Mouse (Mus musculus) hindbrain, embryonic 11.5 days (tissue): ENCODE results near the gene Wdr75. TPM values are rescaled to one million over a fixed set of nuclear protein-coding genes. Genes with fewer than 3 reads are reported as not detected.

Experiments used
- ATAC-seq: fragments of 200-750 bp; cut with Nextera tagmentation; 2 replicates; pipeline ENCODE4 v1.8.0; 2017; ENCODE audit warnings: mild to moderate bottlenecking, moderate TSS enrichment, moderate library complexity; ENCODE audit not compliant: low FRiP score
- DNase-seq: peaks from one replicate; pipeline ENCODE4 v3.0.0-alpha.2; 2015; ENCODE audit warnings: low spot score
- H3K27ac ChIP-seq: fragments of 300-500 bp; sonication (generic); 2 replicates; pipeline ENCODE4 v1.5.1; 2014; ENCODE audit warnings: mild to moderate bottlenecking, low read depth, low read length
- H3K27me3 ChIP-seq: fragments of 300-500 bp; sonication (generic); 2 replicates; pipeline ENCODE4 v1.6.1; 2014; ENCODE audit warnings: mild to moderate bottlenecking, low read length, moderate library complexity, mixed read lengths; ENCODE audit not compliant: control insufficient read depth, insufficient read depth
- H3K36me3 ChIP-seq: fragments of 300-500 bp; sonication (generic); 2 replicates; pipeline ENCODE4 v1.6.1; 2014; ENCODE audit warnings: mild to moderate bottlenecking, low read length, moderate library complexity, mixed read lengths; ENCODE audit not compliant: control insufficient read depth, insufficient read depth
- H3K4me1 ChIP-seq: fragments of 300-500 bp; sonication (generic); replicated peaks from 2 replicates; pipeline ENCODE4 v1.6.1; 2014; ENCODE audit warnings: low read length, mixed read lengths; ENCODE audit not compliant: control insufficient read depth, insufficient read depth
- H3K4me2 ChIP-seq: fragments of 300-500 bp; sonication (generic); replicated peaks from 2 replicates; pipeline ENCODE4 v1.6.1; 2014; ENCODE audit warnings: mild to moderate bottlenecking, low read depth, low read length
- H3K4me3 ChIP-seq: fragments of 300-500 bp; sonication (generic); 2 replicates; pipeline ENCODE4 v1.5.1; 2014; ENCODE audit warnings: low read depth, low read length
- H3K9ac ChIP-seq: fragments of 300-500 bp; sonication (generic); 2 replicates; pipeline ENCODE4 v1.6.1; 2014; ENCODE audit warnings: low read depth, low read length
- H3K9me3 ChIP-seq: fragments of 300-500 bp; sonication (generic); 2 replicates; pipeline ENCODE4 v1.6.1; 2016; ENCODE audit warnings: low read length; ENCODE audit not compliant: control insufficient read depth
- WGBS: fragments of 180-500 bp; shearing (Covaris S2); extraction: QIAGEN DNeasy Blood & Tissue Kit; methylation state at CpG from one replicate; pipeline ENCODE4 v1.1.7; 2014; 5-methylcytosine and 5-hydroxymethylcytosine counted together
- polyA plus RNA-seq: library from polyadenylated mRNA; unstranded; fragments of >200 nt; fragmentation: Nextera tagmentation; extraction: Ambion mirVana; gene quantifications from 2 replicates; pipeline ENCODE4 v1.2.1, GENCODE M21; 2014

Gene Wdr75
- polyA plus RNA-seq, 1 experiment from 2014 or later: 75.3 TPM

DNA sequence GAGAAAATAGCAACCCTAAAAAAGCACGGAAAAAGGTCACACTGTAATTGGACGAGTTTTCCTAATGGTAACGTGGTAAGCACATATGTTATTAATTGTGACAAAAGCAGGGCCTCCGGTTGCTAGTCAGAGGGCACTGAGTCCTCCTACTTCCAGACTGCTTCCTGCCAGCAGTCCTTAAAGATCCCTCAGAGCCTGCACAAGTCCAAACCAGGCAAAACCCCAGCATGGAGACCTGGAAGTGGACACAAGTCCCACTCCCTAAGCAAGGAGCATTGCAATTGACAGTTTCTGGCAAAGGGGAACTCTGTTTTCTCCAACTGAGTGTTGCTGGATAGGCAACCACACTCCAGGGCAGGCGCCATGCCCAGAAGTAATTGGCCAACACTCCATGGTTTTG lies 27.4 kb upstream of the Wdr75 start:
- H3K4me3 ChIP-seq: no peak overlapping the region
- H3K27ac ChIP-seq: no peak overlapping the region
- ATAC-seq (no peak), DNase-seq (peak; percentile 14)
- H3K27me3 ChIP-seq: no peaks in the 10 kb centered on the region
- H3K4me1 ChIP-seq: no peaks in the 10 kb centered on the region
- no peak overlapping the region for H3K4me2 ChIP-seq
- WGBS: 57% methylated on average over 5 of the region's 5 CpGs
- H3K9ac ChIP-seq: no peak overlapping the region
- no peaks in the 10 kb centered on the region for H3K36me3 ChIP-seq
- no peaks in the 10 kb centered on the region for H3K9me3 ChIP-seq

DNA sequence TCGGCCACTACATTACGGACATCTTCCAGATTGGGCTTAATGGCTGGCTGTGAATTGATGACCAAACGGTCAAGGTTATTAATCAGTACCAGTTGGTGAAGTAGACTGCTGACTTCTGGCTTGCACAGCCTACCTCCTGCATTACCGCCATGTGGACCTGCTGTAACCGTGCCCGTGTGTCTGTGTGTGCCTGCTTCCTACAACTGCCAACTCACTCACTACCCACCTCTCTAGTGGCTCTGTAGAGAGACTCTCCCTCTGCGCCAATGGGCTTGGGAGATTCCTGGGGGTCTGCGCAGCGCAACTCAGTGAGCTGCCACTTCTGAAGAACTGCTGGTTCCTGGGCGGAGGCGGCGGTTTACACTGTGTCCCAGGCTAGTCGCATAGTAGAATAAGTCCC lies 25.6 kb upstream of the Wdr75 start:
- H3K4me3 ChIP-seq: no peak overlapping the region
- WGBS: 97% methylated on average over 13 of the region's 13 CpGs
- H3K9ac ChIP-seq: no peak overlapping the region
- no peaks in the 10 kb centered on the region for H3K9me3 ChIP-seq
- ATAC-seq: no peak
- H3K4me2 ChIP-seq: no peak overlapping the region
- no peaks in the 10 kb centered on the region for H3K36me3 ChIP-seq
- no peak for DNase-seq
- no peak overlapping the region for H3K27ac ChIP-seq
- H3K4me1 ChIP-seq: no peaks in the 10 kb centered on the region
- no peaks in the 10 kb centered on the region for H3K27me3 ChIP-seq

DNA sequence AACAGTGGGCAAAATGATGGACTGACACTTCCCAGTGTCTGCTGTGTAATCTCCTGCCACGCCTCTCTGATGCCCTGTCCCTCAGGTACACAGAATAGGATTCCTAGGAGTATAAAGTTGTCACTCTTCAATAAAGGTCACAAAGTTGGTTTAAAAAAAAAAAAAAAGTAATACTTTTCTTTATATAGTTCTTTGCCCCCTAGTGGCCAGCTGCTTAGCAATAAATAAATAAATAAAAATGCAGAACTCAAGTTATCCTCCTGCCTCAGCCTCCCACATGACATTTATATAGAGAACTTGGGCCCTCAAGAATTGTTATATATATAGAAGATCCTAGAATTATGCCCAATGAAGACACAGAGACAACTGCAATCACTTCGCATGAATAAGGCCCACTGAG lies 24.9 kb upstream of the Wdr75 start:
- Histone ChIP-seq H3K4me2 (no peak overlapping the region), H3K9ac (no peak overlapping the region), H3K36me3 (no peaks in the 10 kb centered on the region), H3K9me3 (no peaks in the 10 kb centered on the region), H3K27me3 (no peaks in the 10 kb centered on the region), H3K4me1 (no peaks in the 10 kb centered on the region), H3K4me3 (no peak overlapping the region), H3K27ac (no peak overlapping the region)
- ATAC-seq (no peak), DNase-seq (no peak)
- WGBS: 90% methylated on average over 2 of the region's 2 CpGs

DNA sequence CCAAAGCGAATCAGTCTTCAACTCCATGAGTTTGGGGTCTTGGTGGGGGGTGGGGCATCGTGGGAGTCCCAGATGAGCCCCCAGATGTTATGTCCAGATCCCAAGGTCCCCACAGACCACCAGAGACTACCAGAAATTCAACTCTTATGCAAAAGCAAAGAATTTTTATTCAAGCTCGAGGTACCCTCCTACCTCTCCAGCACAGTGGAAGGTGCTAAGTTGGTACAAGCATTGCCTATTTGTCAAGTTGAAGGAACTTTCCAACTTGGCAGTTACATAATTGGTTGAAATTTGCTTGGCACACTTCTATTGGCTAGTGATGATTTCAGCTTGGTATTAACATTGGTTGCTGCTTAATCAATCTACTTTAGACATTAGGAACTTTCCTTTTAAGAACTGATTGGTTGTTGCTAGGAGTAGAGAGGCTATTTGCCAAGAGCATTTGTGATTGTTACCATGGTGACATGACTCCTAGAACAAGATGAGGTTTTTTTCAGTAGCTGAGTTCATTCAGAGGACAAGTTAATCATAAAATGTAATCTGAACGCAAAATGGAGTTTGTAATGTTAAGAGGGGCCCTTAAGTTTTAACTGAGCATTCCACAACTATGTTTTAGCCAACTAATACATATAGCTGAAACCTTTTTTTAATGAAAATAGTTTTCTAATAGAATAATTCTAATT lies 14.2 kb upstream of the Wdr75 start:
- ATAC-seq (no peak), DNase-seq (no peak)
- Histone ChIP-seq H3K4me2 (no peak overlapping the region), H3K9me3 (no peaks in the 10 kb centered on the region), H3K27ac (no peak overlapping the region), H3K9ac (no peak overlapping the region), H3K4me3 (no peak overlapping the region), H3K4me1 (no peaks in the 10 kb centered on the region), H3K36me3 (no peaks in the 10 kb centered on the region), H3K27me3 (no peaks in the 10 kb centered on the region)
- 72% methylated on average over 4 of the region's 4 CpGs for WGBS

DNA sequence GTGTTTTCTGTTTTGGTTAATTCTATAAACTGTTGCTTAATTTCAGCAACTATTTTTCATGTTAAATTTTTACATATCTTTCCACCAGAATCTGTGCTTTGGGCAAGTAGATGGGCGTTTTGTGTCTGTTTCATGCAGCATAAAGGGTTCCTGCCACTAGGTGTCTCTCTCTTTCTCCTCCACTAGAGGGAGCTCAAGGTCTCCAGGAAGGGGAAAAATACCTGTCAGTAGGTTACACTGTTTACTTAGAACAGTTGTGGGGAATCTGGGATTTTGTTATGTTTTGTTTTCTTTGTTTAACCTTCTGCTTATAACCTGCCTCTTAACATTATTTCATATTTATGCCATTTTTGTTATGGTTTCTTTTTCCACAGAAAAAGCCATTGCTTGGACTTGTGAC lies 21.9 kb downstream of the Wdr75 start:
- Histone ChIP-seq H3K4me2 (no peak overlapping the region), H3K4me3 (no peak overlapping the region), H3K4me1 (no peaks in the 10 kb centered on the region), H3K27ac (no peak overlapping the region), H3K9me3 (no peaks in the 10 kb centered on the region), H3K27me3 (no peaks in the 10 kb centered on the region), H3K36me3 (no peaks in the 10 kb centered on the region), H3K9ac (no peak overlapping the region)
- DNase-seq (peak; percentile 61), ATAC-seq (0 out of 2 replicates have a peak, but pooled peaks have one; percentile 49)
- WGBS: 16% methylated on average over 1 of the region's 1 CpGs

DNA sequence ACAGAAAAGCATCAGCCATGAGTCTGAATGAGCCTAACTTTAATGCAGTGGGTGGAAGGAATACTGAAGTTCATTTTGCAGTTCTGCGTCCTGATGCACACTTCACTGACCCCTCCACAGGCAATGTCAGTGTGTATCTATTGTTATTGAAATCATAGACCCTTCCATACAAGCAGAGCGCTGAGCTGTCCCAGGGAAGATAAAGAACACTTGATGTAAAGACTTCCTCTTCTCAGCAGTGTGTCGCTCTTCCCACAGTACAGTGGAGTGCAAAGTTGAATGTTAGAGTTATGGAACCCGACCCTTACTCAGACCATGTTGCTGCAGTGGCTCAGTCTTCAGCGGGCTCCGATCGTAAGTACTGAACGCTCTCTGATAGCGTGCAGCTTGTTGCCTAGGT lies 23.6 kb downstream of the Wdr75 start:
- no peaks in the 10 kb centered on the region for H3K27me3 ChIP-seq
- no peaks in the 10 kb centered on the region; the same call in 1 of the 2 replicates for H3K36me3 ChIP-seq
- no peaks in the 10 kb centered on the region for H3K9me3 ChIP-seq
- ATAC-seq: 0 out of 2 replicates have a peak, but pooled peaks have one; percentile 36
- DNase-seq: no peak
- no peak overlapping the region for H3K9ac ChIP-seq
- no peak overlapping the region for H3K27ac ChIP-seq
- no peak overlapping the region for H3K4me3 ChIP-seq
- no peaks in the 10 kb centered on the region for H3K4me1 ChIP-seq
- 79% methylated on average over 9 of the region's 9 CpGs for WGBS
- H3K4me2 ChIP-seq: no peak overlapping the region

DNA sequence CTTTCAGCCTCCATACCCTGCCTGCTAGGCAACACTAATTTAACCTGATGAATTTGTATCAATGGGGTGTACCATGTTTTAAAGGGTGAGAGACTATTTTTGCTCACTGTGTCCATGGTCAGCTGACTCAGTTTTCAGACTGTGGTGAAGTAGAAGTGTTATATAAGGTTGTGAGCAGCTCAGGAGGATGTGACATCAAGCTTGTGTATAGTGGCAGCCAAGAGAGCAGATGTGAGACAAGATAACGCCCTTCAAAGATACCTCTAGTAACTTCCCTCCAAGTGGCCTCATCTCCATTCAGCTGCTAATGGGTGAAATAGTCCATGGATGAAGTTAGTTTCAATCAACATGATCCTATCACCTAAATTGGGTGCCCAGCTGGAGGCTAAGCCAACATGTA lies 29.5 kb downstream of the Wdr75 start:
- Histone ChIP-seq H3K36me3 (no peaks in the 10 kb centered on the region; the same call in 1 of the 2 replicates), H3K4me3 (no peak overlapping the region), H3K27ac (no peak overlapping the region), H3K9ac (no peak overlapping the region), H3K4me1 (no peaks in the 10 kb centered on the region), H3K4me2 (no peak overlapping the region), H3K9me3 (no peaks in the 10 kb centered on the region), H3K27me3 (no peaks in the 10 kb centered on the region)
- WGBS: 87% methylated on average over 1 of the region's 1 CpGs
- ATAC-seq (peak; percentile 20; the same call in 1 of the 2 replicates), DNase-seq (no peak)

DNA sequence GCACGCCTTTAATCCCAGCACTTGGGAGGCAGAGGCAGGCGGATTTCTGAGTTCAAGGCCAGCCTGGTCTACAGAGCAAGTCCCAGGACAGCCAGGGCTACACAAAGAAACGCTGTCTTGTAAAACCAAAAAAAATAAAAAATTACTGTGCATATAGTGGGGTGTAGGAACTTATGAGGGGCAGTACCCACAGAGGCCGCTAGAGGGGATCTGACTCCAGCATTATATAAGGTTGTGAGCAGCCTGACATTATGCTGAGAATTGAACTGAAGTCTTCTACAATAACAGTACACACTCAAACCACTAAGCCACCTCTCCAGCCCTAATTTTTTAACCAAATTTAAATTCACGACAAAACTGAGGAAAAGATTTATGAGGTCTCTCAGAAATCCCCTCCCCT lies 30.2 kb downstream of the Wdr75 start:
- Histone ChIP-seq H3K36me3 (no peaks in the 10 kb centered on the region; the same call in 1 of the 2 replicates), H3K9me3 (no peaks in the 10 kb centered on the region), H3K27ac (no peak overlapping the region), H3K4me2 (no peak overlapping the region), H3K4me3 (no peak overlapping the region), H3K4me1 (no peaks in the 10 kb centered on the region), H3K9ac (no peak overlapping the region), H3K27me3 (no peaks in the 10 kb centered on the region)
- DNase-seq (peak; percentile 78), ATAC-seq (peak; percentile 80)
- 56% methylated on average over 5 of the region's 5 CpGs for WGBS

DNA sequence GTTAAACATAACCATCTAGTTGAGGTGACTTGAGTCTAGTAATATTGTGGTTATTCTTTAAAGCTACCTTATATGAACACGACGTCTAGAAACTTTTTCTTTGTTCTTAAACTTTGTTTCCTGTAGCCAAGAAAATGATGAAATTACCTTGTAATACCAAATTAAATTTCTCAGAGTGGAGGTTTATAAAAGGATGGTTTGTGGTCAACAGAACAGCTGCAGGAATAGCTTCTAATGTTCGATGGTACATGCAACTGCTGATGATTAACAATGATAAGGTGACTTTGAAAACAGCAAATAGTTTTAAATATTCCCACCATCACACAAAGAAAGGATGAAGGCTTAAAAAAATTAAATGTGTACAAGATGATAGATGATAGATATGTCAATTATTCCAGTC lies 30.7 kb downstream of the Wdr75 start:
- no peaks in the 10 kb centered on the region for H3K9me3 ChIP-seq
- no peak overlapping the region for H3K9ac ChIP-seq
- no peaks in the 10 kb centered on the region for H3K4me1 ChIP-seq
- no peak overlapping the region for H3K4me2 ChIP-seq
- no peaks in the 10 kb centered on the region for H3K27me3 ChIP-seq
- DNase-seq: no peak
- H3K27ac ChIP-seq: no peak overlapping the region
- no peaks in the 10 kb centered on the region; the same call in 1 of the 2 replicates for H3K36me3 ChIP-seq
- ATAC-seq: no peak
- WGBS: 96% methylated on average over 3 of the region's 3 CpGs
- H3K4me3 ChIP-seq: no peak overlapping the region
